Mouse (Mus musculus) cerebellum, adult 11-12 months (tissue): ENCODE measurements around the gene Zfp984.
A peak's percentile ranks its signal among the peaks of the same experiment; 100 is the strongest.
"Not testable (repeated sequence)": the region's sequence is repeated elsewhere in the genome, so short reads cannot be mapped to it uniquely, and the experiment has no call there.

Experiments
- DNase-seq: peaks from one replicate; pipeline ENCODE4 v3.0.0; 2022

The Zfp984 gene

DNA sequence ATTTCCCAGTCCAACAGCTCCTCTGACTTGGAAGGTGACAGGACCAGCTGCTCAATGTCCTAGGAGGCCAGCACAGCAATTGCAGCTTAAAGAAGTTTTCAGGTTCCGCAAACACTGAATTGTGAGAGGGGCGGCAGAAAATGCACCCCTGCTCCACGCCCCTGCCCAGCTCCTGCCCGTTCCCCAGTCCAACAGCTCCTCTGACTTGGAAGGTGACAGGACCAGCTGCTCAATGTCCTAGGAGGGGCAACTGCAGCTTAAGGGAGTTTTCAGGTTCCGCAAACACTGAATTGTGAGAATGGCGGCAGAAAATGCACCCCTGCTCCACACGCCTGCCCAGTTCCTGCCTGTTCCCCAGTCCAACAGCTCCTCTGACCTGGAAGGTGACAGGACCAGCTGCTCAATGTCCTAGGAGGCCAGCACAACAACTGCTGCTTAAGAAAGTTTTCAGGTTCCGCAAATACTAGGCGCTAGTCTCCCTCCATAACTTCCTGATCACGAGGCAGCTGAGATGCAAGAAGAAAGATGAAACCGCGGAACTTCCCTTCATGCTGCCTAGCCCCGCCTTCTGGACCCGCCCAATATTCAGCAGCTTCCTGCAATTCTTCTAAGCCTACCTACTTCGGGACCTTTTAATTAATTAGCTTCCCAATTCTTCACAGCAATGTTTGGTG, at the start of gene Zfp984:
Gene Zfp984 (minus strand): TSS at position 497 of the 674 bp plus-strand sequence.
- DNase-seq = not testable (repeated sequence)

DNA sequence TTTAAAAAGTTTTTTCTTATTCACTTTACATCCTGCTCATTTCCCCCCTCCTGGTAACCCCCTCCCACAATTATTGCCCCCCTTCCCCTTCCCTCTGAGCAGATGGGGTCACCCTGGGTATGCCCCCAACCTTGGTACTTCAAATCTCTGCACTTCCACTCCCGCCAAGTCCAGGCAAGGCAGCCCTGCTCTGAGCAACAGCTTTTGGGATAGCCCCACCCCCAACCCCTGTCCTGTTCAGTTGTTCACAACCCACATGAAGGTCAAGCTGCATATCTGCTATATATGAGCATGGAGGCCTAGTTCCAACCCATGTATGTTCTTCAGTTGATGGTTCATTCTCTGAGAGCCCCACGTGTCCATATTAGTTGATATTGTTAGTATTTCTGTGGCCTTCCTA, 41.2 kb upstream of the Zfp984 start:
- DNase-seq = no peak

DNA sequence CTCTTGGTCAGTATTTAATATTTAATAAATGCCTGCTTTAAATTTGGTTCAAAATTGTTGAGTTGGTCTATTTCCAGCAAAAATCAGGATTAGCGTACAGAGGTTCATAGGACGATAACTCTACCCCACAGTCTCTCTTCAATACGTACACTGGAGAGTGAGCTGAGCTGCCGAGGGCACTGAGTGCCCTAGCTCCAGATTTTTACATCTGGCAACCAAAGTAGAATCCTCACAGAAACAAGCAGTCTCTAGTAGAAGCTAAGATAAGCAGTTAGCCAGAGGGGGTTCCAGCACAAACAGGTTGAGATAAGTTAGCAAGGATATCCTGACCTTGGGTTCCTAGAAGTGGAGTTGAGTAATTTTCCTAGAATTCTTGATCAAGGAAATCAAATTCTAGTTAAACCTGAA, 39.0 kb upstream of the Zfp984 start:
- DNase-seq = no peak

DNA sequence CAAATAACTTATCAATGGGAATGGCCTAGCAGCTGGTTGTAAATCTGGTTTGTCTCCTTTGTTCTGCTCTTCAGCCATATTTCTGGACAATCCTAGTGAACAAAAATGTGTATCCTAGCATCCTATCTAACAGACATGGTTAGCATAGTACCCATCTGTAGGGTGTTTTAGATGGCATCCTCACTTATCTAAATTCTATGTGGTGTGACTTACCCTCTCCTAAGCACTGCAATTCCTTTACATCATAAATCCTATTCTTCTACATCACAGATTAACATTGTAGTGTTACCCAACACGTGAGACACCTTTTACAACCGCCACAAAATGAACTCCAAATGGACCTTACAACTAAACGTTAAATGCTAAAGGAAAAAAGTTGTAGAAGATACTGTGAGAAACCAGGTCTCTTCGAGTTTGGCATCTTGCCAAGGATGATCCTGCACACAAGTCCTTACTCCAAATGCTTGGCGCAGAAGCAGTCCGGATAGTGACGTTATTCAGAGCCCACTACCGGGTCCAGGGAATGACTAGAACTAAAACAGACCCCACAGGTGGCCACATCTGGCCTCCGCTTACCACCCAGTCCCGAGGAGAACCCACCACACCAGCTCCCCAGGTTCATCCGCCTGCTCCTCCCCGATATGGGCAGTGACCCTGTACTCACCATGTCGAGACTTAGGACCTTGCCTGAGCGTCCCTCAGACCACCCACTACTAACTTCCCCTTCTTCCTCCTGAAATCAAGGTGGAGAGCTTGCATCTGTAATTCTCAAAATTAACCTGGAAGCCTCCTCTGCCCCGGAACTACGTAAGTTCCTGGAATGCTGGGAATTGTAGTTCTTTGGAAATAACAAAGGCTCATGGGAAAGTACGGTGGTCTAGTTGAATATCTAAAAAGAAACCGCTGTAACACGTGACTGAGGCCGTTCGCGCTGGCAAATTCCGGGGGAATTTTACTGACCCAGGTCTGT, 38.3 kb upstream of the Zfp984 start, which contains the start of gene Zfp933:
Gene Zfp933 (minus strand): TSS at position 753 of the 970 bp plus-strand sequence.
- peak; percentile 83 for DNase-seq

DNA sequence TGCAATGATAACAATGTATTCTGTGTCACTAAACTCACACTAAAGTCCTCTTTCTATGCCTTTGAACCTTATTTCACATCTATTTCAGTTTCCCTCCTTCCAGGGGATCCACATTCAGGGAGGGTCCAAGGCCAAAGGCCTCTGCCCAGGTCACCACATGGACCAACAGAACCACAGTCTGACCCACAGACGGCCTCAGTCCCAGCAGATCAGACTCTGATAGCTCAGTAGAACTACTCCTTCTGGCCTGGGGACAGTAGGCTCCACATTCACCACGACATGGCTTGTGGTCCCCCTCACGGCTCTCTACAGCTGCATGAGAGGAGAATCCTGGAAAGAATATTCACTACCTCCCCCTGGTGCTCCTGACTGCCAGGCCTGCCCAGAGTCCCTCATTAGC, 33.3 kb upstream of the Zfp984 start:
- DNase-seq = no peak

DNA sequence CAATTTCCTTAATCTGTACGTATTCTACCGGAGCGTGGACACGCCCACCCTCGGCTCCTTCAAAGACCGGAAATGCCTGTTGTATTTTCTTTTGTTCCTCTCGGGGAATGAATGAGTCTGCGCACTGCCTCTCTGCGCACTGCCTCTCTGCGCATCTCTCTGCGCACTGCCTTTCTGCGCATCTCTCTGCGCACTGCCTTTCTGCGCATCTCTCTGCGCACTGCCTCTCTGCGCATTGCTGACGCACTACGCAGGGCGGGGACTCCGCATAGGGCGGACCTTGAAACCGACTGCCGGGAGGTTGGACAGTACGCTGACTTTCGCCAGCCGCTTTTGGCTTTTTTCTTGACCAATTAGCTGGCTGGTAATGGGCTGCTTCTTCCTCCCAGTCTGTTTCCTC, 29.7 kb upstream of the Zfp984 start:
- peak; percentile 46 for DNase-seq

DNA sequence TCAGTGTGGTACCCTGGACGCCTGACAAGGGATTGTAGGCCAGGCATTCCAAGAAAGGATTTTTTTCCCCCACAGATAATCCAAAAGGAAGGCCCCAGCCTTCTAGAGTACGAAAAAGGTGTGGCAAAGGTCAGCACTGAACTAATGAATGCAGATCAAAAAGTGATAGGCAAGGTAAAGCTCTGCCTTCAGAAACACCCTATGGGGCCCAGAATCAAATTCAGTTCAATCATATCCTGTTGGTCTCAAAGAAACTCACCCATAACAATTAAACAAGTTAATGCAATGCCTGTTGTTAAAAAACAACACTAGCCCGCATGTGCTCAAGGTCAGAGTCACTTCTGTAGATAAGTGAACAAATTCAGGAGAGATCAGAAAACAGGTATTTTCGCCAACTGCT, 14.8 kb upstream of the Zfp984 start:
- DNase-seq = no peak

DNA sequence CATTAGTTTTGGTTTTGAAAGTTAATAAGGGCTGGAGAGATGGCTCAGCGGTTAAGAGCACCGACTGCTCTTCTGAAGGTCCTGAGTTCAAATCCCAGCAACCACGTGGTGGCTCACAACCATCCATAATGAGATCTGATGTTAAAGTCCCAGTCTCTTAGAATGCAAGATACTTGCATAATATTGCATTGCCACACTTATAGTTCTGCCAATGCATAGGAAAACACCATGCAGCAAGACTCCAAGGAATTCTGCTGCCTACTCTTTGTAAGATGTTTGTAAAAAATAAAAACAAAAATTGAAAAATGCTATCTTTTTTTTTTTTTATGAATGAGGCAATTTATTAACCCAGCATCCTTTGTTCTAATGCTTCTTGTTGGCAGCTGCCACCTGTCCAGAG, 11.8 kb upstream of the Zfp984 start:
- not testable (repeated sequence) for DNase-seq

DNA sequence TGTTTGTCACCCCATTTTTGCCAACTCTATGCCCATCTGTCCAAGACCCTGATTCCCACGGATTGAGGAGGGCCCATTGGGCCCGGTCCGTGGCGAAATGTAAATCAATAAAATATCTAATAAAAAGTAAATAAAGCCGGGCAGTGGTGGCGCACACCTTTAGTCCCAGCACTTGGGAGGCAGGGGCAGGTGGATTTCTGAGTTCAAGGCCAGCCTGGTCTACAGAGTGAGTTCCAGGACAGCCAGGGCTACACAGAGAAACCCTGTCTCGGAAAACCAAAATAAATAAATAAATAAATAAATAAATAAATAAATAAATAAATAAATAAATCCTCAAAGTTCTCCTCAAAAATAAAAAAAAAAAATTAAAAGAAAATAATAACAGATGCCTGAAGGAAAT, 10.1 kb upstream of the Zfp984 start:
- not testable (repeated sequence) for DNase-seq

DNA sequence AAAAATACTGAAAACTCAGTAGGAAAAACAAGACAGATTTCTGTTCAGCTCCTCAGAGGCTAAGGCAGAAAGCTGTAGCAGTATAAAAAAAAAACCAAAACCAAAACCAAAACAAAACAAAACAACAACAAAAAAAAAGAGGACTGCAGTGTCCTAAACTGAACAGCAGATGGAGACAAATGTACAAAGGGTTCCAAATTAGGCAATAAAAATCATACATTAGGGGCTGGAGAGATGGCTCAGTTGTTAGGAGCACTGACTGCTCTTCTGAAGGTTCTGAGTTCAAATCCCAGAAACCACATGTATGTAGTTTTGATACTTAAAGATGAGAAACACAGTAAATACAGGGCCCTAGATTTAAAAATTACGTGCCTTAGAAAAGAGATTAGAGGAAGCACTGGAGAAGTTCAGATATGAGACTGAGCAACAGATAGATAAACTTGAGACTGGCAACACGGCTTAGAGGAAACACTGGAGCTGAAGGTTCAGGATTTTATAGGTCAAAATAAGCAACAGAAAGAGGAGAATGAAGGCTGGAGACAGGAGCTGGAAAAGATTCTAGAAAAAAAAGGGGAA, 5.1 kb upstream of the Zfp984 start:
- no peak for DNase-seq

DNA sequence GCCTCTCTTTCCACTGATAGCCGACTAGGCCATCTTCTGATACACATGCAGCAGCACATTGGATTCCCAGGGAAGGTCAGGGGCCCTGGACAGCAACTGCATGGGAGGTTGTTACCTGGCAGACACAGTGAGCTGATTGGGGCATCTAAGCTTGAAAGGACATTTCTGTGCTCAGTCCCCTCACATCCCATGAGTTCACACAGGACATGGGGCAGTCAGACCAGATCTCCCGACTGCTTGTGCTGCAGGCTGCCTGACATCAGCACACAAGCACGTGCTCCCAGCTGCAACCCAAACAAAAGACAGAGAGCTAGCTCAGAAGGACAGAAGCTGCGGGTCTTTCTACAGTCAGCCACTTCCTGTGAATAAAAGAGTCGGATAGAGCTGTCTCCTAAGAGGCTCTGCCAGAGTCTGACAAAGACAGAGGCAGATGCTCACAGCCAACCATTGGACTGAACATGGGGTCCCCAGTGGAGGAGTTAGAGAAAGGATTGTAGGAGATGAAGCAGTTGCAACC, 3.7 kb upstream of the Zfp984 start:
- no peak for DNase-seq

DNA sequence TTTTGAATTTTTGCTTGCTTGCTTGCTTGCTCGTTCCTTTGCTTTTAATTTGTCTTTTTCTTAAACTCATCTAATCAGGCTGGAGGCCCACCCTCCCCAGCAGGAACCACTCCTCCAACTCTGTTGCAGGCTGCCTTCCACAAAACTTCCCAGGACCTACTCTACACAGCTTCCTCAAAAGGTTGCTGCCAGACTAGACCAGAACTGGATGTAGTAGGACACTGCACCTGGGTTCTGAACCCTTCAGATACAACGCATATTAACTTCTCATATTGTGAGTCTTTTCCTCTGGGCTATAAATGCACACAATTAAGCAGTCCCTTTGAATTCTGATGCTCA, 347 bp upstream of the Zfp984 start:
- DNase-seq = not testable (repeated sequence)

DNA sequence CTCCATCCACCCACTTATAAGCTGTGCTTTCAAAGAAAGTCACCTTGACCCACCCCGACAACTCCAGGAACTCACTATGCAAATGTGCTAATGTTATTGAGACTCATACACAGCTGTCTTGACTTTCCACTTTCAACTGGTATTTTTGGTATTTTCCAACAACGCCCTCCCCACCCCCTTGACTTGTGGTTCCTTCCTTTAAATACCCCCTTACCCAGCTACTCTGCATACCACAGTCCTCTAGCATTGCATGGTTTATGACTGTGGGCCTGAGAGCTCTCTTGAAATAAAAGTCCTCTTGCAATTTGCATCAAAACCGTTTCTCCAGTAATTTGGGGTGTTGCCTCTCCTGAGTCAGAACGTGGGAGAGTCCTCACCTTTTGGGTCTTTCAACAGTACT, 1.1 kb downstream of the Zfp984 start:
- DNase-seq = not testable (repeated sequence)

DNA sequence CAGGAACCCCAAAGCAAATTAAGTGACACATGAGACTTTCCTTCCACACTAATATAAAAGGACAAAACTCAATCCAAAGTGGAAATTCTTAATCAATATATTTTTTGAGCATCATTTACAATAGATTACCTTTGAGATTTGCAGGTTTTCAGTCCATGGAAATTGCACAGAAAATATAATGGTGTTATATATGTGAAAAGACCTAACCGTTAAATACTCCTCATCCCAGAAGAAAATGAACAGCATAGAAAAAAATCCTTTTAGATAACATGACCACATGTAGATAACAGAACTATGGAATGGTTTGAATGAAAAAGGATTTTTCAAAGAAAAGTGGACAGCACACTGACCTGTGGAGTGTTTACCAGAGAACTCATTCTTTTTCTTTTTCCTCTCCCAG, 14.3 kb downstream of the Zfp984 start:
- not testable (repeated sequence) for DNase-seq

DNA sequence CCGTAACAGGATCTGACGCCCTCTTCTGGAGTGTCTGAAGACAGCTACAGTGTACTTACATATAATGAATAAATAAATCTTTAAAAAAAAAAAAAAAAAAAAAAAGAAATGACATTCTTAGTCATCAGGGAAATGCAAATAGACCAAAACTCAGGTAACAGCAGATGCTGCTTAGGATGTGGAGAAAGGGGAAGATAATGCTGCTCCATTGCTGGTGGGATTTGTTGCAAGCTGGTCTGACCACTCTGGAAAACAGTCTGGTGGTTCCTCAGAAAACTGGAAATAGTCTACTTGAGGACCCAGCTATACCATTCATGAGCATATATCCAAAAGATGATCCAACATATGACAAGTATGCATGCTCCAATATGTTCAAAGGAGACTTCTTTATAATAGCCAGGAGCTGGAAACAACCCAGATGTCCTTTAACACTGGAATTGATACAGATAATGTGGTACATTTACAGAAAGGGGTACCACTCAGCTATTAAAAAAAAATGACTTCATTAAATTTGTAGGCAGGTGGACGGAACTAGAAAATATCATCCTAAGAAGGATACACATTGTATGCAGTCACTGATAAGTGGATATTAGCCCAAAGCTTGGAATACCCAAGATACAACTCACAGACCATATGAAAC, 15.4 kb downstream of the Zfp984 start:
- DNase-seq = not testable (repeated sequence)

DNA sequence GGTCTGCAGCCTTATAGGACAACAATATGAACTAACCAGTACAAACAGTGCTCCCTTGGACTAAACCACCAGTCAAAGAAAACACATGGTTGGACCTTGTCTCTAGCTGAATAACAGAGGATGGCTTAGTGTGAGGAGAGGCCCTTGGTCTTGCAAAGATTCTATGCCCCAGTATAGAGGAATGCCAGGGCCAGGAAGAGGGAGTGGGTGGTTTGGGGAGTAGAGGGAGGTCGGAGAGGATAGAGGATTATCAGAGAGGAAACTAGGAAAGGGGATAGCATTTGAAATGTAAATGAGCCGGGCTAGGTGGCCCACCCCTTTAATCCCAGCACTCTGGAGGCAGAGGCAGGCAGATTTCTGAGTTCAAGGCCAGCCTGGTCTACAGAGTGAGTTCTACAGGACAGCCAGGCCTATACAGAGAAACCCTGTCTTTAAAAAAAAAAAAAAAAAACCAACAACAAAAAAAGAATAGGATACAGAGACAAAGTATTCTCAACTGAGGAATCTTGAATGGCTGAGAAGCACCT, 16.1 kb downstream of the Zfp984 start:
- not testable (repeated sequence) for DNase-seq

DNA sequence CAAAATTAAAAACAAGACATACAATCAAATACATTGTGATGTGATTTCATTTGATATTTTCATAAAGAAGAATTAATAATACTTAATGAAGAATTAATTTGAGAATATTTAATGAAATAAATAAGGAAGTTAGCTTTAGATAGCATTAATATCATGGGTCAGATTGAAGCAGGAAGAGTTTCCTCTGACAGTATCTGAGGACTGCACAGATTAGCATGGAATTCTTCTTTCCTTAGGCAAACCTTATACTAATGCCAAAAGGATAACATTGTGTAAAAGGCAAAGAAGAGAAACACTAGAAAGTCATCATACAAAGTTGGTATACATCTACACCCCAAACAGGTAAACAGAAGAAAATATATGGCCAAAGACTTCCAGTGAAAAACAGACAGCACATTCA, 17.9 kb downstream of the Zfp984 start:
- not testable (repeated sequence) for DNase-seq

DNA sequence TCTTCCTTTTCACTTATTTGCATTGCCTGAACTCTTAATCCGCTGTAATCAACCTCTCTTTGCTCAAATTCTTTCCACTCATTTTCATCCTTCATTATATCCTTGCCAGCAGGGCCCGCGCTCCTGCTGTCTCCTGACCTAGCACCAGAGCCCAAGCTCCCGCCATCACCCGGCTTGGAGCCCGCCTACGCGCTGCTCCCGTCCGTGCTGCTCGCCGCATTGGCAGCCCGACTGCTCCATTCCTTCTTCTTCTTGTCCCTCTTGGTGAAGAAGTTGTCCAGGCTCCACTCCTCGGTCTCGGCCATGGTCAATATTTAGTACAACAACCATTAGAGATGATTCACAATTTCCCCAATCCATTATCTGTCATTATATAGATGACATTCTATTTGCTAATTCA, 63.3 kb downstream of the Zfp984 start:
- not testable (repeated sequence) for DNase-seq

DNA sequence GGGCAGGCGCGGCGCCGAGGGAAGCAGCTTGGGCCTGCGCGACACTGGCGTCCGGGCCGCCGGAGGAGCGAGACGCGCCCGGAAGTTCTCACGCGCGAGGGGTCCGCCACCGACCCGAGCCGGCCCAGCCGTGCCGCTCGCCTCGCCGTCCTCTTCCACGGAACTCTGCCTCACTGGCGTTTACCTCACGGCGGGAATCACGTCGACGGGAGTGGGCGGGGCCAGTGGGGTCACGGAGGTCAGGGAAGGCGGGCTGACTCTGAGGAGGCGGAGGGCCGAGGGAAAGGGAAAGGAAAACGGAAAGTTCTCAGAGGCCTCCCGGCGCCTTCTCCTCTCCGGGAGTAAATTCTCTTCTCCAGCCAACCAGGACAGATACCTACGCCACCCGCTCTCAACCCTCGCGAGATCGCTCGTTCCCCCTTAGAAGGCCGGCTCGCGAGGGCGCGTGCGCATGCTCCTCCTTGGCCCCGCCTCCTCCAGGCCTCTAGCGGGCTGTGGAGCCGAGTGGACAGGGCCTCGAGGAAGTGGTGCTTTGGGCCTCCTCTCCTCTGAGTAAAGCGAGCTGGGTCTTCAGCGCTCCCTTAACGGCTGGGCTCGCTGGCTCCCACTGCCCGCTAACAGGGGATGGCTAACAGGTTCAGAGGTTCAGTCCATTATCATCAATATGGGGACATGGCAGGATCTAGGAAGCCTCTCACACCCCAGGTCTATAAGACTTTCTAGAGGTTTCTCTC, 70.8 kb downstream of the Zfp984 start:
- DNase-seq = not testable (repeated sequence)
